Mouse (Mus musculus): ENCODE measurements around the gene Rgcc.
A peak's percentile ranks its signal among the peaks of the same experiment; 100 is the strongest.

Gene Rgcc

DNA sequence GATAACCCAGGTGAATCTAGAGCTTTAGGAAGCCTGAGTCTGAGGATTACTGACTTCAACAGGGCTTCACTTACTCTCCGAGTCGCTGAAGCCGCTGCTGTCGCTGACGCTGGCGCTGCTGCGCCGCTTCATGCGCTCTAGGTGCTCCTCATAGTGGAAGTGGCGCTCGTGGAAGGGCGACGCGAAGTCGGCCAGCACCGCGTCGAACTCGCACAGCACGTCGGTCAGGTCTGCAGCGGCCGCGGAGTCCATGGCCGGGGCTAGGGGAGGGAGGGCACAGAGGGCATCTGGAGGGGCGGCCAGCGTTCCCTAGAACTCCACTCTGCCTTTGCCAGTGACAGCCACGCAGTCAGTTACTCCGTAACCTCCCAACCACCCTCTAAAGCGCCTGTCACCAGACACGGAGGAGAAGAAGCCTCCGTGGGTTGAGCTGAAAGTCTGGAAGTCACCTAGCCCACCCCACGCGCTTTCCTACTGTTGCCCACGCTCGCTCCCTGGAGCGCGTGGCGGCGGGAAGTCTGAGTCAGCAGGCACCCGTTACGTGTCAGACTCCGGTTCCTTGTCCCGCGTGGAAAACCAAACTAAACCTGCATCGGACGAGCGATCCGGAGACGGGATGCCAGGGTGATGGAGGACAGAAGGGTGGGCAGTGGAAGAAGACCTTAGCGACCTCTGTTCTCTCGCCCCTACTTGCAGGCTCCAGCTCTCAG is 649 bp downstream of the Rgcc start:
- peak; percentile 30 for DNase-seq (ENCODE audit: low spot score)

DNA sequence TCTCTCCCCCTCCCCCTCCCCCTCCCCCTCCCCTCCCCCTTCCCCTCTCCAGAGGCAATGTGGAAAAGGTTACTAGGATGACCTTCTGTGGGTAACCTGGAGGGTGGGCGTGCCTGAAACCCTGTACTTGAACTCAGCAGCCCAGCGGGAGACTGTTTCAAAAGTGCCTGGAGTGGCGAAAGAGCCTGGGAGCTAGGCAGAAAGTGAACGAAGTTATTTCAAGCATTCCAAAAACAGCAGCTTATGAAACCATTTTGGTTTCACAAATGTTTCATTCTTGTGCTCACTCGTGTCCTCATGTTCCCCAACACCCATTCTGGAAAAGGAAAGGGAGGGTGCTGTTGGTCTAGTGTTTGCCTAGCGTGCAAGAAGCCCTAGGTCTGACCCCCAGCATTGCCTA is 1.6 kb downstream of the Rgcc start:
- DNase-seq (ENCODE audit: low spot score): peak; percentile 22

DNA sequence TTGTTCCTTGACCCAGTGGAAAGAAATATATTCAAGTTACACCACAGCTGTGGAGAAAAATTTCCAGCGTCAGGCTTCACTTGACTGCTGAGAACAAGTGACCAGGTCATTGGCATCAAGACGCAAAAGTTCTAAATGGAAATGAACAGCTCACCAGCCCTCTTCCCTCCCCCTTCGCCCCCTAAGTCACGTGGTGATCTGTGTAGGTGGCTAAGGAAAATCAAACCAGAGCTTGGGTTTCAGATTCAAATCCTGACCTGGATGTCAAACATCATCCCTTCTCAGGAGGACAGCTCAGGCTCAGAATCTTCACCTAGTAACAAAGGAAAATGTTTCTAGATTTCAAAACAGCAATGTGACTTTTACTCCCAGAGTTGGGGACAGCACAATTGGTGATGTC is 2.2 kb downstream of the Rgcc start:
- no peak for DNase-seq (ENCODE audit: low spot score)

DNA sequence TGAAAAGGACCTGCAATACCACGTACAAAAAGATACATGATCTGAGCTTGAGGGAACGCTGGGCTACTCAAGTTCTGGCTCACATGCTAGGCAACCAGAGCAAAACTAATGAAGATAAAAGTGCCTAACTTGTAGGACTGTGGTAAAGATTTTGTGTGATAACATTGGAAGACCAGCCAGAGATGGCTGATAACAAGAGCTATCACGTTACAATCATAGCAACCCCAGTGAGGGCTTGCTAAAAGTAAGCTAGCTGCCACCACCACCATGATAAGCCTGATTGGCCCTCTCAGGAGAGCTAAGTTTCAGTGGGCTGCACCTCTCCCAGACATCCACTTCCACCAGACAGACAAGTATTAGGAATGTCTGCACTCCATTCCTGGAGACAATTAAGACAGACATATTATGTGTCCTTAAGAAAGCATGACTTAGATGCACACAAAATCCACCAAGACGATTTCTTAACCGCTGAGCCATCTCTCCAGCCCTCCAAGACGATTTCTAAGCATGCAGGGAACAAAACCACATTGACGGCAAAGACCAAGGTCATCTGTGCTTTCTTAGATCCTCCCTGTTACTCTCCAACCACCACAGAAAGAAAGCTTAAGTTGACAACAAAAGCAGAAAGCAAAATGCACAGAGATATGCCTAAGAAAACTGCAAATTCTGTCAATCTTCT is 3.0 kb downstream of the Rgcc start:
- DNase-seq (ENCODE audit: low spot score): no peak

DNA sequence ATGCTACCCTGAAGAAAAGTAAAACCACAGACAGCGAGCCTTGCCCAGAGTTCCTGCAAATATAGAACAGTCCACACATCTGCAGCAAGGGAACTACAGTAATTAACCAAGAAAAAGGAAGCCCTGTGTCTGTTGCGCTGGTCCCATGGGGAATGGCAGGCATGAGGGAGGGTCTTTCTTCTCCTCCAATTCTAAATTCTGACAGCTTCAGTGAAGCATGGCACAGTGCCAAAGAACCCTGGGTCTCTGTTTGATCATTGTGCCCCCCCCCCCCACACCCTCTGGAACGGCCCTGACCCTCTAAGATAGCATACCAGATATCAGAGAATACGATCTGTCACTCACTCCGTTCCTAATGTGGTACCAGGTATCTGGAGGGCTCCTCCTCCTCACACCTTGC is 4.6 kb downstream of the Rgcc start:
- DNase-seq (ENCODE audit: low spot score): no peak

DNA sequence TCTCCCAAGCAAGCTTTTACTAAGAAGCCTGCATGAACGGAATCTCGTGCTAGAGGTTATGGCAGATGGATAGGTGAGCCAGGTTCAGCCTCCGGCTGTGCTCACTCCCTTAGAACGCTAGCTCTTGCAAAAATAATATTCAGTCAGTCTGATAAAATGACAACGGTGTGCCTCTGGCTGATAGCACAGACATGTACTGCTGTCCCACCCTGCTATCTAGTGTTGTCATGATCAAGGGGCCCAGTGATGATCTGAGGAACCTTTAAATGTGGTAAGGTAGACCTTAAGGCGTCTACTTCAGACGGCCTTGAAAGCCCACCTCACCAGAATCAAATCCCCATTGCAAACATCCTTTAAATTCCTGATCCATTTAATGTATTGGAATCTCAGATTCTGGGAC is 5.2 kb downstream of the Rgcc start:
- no peak for DNase-seq (ENCODE audit: low spot score)

DNA sequence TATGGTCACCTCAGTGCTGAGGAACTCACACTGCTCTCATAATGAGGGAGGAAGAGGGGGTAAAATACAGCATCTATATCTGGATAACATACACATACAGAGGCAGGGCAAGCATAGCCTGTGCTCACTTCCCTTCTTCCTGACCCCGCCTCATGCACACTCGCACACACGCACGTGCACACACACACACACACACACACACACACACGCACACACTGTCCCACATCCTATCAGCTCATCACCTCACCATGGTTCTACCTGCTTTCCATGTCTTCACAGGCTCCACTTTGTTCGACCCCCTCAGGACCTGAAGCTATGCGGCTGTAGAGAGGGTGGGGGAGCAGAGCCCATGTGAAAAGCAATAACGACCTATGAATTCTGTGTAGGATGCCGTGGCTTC is 5.9 kb downstream of the Rgcc start:
- DNase-seq (ENCODE audit: low spot score): no peak

DNA sequence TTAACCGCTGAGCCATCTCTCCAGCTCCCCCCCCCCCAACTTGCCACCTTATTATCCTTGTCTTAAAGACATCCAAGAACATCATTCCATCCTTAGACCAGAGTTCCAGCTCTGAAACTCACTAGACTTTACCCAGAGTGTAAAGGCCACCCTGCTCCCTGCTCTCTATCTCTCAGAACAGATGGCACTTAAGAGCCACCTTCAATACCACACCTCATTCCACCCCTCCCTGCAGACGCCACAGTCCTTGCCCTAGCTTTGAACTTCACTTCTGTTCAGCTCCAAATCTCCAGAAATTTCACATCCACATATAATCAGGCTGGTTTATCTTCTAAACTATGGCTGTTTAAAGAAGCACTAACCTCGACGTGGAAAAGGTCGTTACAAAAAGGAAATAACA is 6.5 kb downstream of the Rgcc start:
- DNase-seq (ENCODE audit: low spot score): no peak

DNA sequence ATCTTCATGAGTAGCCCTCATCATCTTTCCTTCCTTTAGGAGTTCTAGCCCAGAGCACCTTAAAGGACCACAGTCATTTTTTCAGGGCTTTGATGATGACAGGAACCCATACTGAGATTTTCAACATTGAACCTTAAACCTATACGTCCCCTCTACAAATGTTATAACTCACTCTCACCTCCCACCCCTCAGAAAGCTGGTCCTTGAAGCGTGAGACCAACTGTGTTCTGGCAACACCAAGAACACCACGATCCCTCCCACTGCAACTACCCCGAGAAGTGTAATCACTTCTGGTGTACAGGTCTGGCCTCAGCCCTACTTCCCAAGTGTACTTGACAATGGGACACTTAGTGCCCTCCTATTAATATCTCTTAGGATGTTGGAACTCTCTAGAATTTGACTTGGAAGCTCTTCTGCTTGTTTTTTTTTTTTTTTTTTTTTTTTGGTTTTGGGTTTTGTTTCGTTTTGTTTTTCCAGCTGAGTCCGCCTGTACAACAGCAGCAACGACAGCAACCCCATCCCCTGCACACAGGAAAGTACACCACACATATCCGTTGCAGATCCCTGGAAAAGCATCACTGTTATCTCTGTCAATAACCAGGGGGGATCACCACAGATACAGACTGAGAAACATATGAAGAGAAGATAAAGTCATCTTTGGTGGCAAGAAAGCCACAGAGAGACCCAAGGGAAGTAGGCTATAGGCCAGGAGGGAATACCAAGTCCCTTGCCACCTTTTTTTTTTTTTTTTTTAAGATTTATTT is 7.2 kb downstream of the Rgcc start:
- DNase-seq (ENCODE audit: low spot score): no peak

DNA sequence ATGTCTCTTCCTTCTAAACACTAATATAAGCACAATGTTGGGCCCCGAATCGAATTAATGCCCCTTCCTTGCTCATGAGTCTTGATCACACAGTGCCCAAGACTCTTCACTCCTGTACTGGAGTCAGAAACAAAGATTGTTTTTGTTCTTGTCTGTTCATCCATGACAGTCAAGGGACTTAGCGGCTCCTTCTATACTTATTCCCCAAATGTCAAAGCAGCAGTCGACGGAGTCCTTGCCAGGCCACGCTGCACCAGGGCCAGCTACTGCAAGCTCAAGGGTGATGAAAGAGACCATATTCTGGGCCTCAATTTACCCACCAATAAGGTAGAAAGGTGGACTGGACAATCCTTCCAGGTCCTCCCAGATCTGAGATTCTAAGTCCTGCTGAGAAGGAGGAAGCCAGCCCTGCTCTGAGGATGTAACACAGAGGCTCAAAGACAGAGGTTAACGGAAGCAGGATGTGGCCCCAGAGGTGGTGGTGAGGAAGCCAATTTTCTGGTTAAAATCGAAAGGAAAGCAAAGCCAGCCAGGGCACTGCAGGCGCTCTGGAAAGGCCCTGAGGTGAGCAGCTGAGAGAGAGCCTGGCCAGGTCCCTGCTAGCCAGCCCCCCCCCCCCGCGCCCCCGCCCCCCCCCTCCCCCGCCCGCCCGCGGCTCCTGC is 8.2 kb downstream of the Rgcc start:
- no peak for DNase-seq (ENCODE audit: low spot score)

DNA sequence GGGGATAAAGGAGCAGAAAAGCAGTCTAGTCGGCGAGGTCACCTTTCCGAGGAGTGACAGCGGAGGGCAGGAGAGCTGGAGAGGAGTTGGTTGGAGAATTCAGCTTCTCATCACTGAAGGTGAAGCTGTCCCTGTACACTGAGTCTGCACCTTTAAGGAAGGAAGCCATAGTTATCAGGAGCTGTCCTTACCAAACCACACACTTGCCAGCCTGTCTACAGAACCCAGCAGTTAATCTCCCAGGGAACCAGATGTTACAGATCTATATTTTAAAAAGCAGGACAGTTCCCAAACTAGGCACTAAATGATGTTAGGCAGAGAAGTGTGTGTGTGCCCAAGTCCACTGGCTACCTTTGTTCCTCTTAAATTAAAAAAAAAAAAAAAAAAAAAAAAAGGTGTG is 9.8 kb downstream of the Rgcc start:
- no peak for DNase-seq (ENCODE audit: low spot score)

DNA sequence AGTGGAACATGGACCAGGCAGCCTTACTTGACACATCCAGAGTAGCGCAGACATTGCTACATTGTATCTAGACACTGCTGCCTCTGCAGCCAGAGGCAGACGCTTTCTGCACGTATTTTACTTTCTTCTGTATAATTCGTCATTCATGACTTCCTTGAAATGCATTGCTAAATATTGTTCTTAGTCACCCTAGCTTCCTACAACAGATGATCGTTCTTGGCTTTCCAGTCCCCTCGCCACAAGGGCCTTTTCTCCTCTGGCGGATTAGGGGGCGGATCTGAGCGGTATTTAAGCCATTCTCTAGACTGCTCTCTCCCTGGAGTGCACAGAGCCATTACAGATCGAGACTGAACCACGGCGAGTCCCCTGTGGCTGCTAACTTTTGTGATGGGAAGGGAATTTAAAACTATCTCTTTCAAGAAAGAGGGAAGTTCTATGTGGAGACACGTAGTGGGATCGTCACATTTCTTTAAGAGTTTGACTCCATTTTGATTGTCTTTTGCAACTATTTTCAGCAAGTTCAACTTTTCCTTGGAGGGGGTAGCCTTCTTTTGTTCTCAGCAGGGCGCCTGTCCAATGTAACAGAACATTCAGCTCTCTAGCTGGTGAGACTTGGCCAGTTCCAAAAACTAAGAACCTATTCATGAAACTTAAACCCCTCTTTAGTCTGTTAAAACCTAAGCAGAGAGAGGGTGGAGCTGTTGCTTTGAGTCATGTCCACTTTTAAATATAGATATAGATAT is 10.6 kb downstream of the Rgcc start:
- no peak for DNase-seq (ENCODE audit: low spot score)

DNA sequence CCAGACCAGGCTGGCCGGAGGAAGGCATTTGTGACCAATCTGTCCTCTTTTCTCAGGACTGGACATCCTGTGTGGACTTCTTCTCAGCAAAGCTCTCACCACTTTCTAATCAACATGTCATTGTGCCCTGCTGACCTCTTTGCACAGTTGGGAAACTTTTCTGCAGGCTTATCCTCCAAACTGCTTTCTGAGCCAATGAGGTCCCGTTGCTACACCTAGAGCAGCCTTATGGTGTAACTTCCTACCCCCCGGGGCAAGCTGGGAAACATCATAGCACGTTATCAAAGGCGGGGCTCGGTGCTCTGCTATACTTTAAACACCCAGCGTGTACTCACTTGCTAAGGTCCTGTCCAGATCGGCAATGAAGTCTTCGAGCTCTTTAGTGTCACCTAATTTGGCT is 11.5 kb downstream of the Rgcc start:
- no peak for DNase-seq (ENCODE audit: low spot score)

DNA sequence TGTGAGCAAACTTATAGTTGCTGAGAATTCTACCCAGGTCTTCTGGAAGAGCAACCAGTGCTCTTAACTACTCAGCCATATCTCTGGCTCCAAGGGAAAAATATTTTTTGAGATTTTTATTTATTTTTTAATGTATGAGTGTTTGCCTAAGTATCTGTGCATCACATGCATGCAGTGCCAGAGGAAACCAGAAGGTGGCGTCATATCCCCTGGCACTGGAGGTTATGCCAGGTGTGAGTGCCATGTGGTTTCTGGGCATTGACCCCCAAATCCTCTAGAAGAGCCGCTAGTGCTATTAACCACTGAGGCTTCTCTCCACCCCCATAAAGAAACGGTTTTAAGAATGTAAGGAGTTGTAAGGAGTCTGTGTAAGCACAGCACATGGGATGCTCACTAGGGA is 13.2 kb downstream of the Rgcc start:
- no peak for DNase-seq (ENCODE audit: low spot score)

DNA sequence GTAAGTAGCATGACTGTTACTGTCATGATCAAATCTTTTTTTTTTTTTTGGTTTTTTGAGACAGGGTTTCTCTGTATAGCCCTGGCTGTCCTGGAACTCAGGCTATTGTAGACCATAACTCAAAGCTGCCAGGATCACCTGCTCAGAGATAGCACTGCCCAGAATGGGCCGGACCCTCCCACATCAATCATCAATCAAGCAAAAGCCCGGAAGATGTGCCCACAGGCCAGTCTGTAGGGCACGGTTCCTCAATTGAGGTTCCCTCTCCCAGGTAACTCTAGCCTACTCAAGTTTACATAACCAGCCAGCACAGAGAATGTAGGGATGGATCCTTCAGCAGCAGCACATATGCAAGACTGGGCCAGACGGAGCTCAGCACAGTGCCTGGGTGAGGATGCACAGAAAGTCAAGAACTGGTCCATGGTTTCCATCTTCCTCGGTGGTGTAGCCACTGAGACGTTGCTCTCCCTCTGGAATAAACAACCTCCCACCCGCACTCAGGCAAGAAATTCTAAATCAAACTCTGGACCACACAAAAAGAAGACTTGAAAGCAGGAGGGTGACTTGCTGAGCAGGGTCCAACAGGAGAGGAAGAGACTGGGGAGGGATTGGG is 14.1 kb downstream of the Rgcc start:
- no peak for DNase-seq (ENCODE audit: low spot score)

DNA sequence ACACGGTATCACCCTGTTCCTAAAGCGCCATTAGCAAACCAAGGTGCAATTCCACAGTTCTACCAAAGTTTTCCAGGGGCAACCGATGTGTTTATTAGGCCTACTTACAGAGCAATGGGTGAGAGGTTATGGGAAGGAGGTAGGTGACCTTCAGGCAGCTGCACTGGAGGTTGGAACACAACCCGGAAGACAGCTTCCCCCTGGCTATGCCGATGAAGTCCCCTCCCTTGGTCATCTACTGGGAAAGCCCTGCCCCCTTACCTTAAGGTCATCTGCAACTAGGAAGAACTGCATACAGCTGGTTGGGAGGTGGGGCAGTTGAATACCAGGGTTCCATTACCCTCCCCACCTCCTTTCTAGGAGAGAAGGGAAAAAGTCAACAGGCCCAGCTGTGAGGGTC is 15.9 kb downstream of the Rgcc start:
- no peak for DNase-seq (ENCODE audit: low spot score)

DNA sequence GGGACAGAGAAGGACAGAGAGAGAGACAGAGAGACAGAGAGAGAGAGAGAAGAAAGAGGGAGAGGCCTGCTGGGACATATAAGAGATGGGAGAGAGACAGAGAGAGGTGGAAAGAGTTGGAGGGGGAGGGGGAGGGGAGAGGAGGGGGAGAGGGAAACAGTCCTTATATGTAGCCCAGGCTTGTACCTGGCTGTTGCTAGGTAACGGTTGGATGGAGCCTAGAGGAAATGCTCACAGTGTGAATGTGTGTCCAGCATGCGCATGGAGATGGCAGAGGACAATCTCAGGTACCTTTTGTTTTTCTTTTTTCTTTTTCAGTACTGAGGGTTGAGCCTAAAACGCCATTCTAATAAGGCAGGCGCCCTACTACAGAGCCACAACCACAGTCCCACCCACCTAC is 16.8 kb downstream of the Rgcc start:
- no peak for DNase-seq (ENCODE audit: low spot score)

DNA sequence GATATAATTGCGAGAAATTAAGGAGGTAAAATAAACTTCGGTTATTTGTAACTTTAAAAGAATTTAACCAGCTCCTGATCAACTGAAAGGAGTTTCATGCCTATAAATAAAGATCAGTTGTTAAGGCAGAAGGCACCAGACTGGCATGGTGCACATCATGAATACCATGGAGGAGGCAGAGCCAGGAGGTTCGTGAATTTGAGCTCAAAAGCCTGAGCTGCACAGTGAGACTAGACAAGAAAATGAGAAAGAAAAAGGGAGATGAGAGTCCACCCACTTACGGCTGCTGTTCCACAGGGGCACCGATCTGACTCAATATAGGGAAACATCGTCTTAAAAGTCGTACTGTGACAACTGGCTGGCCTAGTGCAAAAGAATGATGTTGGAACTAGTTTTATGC is 17.5 kb downstream of the Rgcc start:
- DNase-seq (ENCODE audit: low spot score): no peak

DNA sequence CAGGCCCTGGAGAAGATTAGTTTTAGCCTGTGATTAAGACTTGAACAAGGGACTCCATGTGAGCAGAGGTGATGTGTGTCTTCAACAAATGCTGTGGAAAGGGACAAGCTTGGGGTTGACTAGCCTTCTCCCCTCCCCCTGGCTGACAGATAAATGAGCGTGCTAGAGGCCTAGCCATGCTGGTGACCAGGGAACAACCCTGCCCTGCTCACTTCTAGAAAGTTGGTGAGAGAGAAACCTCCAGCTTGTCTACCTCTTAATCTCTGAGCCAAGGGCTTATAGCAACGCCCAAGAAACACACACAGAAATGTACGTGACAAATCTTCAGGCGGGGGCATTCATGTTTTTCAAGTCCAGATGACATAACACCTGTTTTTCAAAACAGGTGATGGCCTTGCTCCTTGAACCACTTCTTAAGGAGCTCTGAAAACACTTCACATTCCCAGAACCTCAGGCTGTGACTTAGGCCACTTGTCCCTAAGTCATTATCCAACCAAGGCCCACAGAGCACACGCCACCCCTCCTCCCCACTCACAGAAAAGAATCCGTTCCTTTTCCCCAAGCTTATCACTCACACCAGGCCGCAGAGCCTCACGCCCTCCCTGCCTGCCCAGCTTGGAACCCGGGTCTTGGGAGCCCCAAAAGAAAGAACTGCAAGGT is 19.4 kb downstream of the Rgcc start:
- DNase-seq (ENCODE audit: low spot score): no peak

DNA sequence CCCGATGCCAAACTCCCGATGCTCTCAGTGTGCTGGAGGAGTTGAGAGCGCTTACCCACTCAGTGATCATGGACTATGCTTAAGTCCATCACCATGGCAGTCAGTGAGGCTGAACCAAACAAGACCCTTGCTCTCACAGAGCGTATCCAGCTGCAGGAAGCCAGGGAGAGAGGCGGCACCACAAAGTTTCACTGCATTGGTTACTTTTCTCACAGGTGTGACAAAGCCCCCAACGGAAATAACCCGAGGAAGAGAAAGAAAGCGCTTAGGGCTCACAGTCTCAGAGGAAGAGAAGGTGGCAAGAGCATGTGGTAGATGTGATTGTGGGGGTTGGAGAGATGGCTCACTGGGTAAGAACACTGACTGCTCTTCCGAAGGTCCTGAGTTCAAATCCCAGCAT is 21.0 kb downstream of the Rgcc start:
- no peak for DNase-seq (ENCODE audit: low spot score)

DNA sequence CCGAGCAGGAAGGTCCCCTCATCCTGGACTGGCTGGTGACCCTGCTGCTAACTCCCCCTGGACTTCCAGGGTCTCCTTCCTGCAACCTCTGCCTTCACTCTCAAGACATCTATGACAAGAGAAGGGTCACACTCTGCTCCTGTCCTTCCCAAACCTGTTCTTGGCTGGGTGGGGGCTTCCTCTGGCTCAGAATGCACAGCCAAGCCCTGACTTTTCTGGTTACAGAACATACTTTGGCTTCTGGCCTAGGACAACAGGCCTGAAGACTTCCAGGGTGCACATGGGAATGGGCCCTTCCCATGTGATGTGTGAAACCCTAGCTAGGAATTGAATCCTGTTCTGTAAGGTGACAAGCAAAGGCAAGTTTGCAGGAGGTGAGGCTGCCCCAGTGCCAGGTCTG is 22.0 kb downstream of the Rgcc start:
- DNase-seq (ENCODE audit: low spot score): no peak

All from left cerebral cortex, adult 11 months (tissue).